Mouse (Mus musculus) monocyte, adult 2 months (primary cell): Measurements from ENCODE around the gene Rims3.

Experiments used
- DNase-seq, 2 experiments: peaks; one replicate each; pipeline ENCODE4 v3.0.0; 2022; ENCODE audit warnings: low spot score in 2 of 2, low read depth in 1 of 2

The Rims3 gene

DNA sequence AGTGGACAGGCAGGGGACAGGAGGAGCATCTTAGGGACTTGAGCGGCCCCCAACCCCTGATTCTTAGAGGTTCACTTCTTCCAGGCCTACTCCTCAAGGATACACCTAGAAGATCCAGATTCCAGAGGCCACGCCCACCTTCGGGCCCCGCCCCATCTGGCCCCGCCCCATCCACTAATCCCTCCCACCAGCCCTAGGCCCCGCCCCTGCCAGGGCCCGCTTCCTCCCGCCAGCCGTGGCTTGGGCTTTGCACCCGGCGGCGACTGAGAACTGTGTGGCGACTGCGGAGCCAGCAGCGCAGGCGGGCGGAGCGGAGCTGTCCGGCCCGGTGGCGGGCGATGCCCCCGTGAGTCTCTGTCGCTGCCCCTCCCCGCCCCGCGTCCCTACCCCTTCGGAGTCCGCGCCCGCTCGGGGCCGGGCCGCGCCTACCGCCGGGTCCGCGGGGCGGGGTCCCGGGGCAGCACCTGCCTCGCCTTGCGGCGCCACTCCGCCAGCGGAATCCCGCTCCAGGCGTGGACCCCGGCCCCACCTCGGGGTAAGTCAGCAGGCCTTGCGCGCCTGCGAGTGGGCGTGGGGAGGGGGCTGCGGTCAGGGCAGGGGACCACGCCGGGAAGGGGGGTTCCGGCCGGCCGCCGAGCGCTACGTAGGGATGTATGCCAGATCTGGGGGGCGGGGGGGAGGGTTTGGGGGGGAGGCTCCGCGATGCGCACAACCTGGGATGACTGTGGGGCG, at the start of gene Rims3:
TSS of gene Rims3 (plus strand) at position 229 of the 732 bp plus-strand sequence.
- peak; percentile 17 to 38 for DNase-seq

DNA sequence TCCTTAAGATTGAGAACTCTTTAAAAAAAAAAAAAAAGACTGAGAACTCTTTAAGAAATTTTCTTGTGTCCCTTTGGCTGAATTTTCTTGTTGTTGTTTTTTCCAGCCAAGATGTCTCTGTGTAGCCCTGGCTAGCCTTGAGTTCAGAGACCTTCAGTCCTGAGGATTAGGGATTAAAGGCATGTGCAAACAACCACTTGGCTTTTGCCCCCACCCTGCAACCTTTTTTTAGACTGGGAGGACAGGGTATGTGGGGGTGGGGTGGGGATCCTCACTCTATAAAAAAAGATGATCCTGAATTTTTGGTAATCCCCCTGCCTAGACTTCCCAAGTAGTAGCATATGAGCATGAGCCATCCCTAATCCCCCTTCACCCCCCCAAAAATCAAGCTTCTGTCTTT, 48.8 kb upstream of the Rims3 start:
- no peak for DNase-seq

DNA sequence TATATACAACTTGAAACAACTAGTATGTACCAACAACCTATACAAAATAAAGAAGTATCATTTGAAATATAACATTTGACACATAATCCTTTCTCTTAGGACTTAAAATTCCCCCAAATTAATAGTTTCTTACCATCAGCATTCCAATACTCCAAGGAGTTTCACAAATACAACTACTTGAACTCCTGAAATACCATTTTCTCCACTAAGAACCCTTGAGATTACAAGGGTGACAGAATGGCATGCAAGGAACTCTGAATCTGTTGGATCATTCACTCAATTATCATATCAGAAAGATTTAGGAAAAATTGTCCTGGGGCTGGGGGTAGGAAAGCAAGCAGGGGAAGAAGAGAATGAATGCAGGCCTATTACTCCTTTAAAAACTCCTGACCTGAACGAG, 40.9 kb upstream of the Rims3 start:
- no peak for DNase-seq

DNA sequence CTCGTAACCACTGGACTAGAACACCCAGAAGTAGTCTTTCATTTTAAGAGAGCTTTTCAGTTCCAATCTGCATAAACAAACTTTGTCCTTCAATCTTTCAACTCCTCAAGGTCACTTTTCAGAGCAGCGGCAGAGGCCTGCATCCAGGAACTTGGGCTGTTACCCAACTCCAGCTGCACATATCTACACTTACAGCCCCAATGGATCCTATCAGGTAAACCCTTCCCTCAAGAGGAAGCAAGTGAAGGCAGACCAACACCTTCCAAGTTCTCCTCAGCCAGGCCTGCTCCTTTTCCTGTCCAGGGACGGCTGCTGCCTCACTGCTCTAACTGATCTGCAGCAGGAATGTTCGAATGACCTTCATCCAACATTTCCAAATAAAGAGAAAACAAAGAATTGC, 40.4 kb upstream of the Rims3 start:
- no peak for DNase-seq

DNA sequence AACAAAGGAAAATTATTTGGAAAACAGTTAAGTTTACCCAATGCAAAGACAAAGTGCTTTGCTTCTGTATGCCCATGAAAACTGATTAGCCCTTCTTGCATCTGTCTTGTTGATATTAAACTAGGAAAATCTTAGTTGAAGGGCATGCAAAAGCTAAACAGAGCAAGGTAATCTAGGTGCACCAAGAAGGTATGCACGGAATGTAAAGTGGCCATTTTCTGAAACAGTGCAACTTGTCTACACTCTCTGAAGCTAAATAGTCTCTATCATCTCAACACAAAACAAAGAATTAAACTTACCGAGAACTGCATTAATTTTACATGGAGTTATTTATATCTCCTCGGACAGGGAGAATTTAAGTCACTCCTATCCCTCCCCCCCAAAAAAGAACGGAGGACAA, 39.5 kb upstream of the Rims3 start:
- no peak for DNase-seq

DNA sequence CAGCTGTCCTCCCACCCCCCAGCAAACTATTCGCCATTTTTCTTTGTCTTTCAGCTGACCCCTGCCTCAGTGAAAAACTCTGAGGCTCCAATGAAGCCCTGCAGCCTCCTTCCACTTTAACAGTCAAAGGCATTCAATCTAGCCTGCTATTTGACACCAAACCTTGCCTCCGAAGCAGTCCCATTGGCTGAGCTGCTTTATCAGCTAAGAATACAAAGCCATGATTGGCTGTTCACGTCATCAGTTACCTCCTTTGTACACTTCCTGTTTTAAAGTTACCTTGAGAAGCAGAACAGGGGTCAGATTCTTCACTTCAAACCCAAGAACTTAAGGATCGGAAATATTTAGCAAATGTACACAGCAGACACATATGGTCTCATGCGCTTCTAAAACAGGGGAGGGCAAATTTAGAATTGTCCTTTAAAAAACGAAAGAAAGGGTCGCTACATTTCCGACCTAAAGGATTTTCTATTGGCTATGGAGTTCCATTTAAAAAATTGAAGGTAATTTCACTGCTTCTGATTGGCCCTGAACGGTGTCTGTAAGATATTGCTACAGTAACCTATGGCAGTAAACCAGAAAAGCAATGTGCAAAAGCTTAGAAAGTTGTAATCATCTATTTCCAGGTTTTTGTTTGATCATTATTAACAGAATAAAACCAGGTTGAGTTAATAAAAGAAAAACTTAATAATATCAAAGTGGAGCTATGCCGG, 38.8 kb upstream of the Rims3 start:
- DNase-seq, result peak; percentile 13 to 29

DNA sequence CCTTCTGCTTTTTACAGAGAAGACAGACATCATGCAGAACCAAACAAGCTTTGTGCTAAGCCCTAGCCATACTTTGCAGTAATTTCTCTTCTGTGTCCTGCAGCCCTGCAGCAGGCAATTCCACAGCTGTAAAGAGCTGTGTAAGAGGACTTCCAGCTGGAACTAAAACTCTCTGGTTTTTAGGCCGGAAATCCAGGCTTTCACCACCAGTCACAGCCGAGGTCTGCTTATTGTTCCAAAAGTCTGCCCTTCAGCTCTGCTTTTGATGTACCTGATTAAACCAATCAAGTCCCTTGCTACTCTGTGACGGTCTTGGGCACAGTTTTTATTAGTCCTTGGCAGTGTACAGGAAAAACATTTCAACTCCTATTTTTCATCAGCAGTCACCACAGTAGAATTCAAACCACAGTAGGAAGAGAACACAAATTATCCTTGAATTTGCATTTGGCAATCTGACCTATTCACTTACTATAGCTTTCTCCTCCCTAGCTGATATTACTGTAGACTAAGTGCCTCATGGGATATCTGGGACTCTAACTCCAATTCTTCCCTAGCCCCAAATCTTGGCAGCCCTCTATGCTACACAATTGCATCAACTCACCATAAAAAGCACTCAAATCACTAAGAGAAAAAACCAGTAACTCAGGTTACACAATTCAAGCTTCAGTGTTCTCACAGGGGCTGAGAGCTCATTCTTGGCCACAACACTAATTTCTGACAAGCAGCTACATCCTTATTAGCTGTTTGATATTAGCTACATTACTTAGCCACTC, 37.4 kb upstream of the Rims3 start:
- DNase-seq, result no peak

DNA sequence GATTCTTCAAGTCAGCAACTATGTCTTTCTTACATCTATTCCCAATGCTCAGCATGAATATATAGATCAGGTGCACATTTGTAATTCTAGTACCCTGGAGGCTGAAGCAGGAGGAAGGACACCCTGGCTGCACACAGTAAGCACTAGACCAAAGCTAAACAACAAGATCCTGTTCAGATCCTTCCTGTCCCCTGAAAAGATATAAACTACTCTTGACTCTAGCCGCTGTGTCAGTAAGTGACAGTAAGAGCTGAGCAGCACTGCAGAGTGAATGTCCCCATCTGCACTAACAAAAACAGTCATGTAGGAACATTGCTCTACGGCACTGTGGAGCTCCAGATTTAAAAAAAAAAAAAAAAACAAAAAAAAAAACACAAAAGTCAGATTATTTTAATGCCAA, 36.7 kb upstream of the Rims3 start:
- no peak for DNase-seq

DNA sequence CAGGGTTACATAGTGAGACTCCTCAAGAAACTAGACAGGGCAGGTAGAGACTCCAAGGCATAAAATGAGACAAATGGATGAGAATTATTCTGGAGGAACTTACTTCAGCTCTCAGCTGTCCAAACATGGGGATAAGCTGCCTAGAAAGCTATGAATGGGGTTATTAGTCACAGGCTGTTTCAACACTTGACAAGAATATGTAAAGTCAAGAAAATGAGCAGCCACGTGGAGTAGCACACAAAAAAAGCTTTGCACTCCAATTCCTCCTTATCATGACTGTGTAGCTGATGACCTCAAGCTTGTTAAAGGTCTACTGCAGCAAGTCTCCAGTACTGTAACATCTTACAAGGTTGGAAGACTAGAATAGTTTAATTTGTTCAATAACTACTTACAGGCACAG, 35.3 kb upstream of the Rims3 start:
- DNase-seq, result no peak

DNA sequence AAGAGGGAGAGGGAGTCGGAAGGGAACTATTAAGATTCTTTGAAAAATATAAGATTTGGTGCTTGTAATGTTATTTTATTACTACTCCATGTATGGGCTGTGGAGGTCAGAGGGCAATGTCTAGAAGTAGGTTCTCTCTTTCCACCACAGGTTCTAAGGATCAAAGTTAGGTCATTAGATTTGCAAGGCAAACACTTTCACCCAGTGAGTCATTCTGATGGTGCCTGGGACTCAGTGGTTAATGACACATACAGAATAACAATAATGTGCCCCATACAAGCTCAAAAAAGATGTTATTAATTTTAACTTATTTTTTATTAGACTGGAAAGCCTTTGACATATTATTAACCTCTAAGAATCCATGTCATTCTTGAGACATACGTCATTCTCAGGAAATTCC, 34.7 kb upstream of the Rims3 start:
- no peak for DNase-seq

DNA sequence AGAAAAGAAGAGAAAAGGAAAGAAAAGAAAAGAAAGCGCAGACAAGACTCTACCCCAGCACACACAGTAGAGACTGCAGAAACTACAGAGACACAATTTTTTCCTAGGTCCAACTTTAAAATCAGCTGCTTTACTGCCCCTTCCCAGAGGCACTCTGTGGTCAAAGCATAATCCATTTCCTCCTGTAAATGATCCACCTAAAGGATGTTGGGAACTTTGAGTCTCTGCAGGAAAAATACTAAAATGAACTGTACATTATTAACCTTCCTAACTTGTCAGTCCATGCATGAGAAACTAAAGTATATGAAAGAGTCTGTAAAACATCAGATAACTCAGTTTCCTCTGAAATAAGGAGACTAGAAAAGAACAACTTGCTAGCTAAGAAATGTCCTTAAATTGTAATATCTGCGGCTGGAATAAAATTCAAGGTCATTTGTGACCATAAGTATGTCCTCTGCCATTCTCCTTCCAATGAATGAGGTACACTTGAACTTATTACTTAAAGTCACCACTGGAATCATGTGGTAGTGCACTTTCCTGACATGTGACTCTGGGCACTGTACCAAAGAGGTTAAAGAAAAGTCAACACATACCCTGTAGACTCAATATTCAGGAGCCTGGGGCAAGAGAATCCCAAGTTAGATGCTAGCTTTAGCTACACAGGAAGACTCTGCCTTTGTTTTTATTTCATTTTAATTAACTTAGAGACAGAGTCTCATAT, 32.3 kb upstream of the Rims3 start:
- no peak for DNase-seq

DNA sequence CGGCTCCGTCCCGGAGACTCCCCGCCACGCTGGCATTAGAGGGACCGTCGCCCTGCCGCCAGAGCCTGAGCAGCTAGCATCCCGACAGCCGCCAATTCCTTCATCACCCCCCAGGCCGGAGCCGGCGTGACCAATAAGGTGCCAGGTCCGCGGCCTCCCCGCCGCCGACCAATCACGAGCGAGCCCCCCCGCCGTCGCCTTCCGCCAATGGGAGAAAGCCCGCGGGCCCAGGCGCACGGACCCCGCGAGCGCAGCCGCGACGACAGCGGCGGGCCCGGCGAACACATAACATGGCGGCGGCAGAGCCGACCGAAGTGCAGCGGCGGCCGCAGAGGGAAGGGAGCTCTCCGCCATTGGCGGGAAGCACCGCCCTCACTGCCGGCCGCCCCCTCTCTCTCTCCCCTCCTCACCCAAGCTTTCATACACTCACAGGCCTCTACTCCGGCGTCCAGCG, 29.5 kb upstream of the Rims3 start:
- peak; percentile 63 to 79 for DNase-seq

DNA sequence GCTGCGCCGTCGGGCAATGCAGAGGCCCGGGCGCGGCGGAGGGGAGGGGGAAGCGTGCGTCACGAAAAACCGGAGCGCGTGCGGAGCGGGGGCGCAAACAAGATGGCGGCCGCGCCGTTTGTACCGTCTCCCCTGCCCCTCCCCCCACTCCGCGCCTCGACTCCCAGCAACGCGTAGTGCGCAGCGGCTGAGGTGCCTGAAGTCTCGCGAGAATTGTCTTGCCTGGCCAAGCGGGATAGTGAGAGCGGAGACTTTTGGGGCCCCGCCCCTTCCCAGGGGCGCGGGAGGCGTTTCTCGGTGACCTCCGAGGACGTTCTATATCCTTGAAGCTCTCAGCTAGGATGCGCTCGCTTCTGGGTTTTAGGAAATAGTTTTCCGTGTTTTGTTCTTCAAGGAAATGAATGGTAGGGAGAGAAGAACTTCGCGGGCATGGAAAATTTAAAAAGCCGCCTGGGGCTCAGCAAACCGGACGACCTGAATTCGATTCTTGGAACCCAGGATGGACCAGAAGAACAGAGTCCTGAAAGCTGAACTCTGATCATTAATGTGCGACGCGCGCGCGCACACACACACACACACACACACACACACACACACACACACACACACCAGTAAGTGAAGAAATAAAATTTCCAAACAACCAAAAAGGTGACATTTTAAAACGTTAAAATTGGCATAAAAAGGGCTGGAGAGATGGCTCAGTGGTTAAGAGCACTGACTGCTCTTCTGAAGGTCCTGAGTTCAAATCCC, 28.9 kb upstream of the Rims3 start:
- peak; percentile 87 to 95 for DNase-seq

DNA sequence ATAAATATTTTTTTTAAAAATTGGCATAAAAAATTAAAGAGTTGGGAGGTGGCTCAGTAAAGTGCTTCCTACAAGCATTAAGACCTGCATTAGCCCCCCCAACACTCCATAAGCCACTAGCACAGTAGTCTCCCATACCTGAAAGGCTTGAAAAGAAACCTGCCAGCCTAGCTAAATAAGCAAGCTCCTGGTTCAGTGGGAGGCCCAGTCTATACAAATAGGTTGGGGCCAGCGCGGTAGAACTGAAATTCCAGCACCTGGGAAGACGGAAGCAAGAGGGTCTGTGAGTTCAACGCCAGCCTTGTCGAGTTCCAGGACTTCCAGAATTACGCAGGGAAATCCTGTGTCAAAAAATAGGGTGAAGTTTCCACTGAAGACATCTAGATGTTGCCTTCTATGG, 28.2 kb upstream of the Rims3 start:
- no peak for DNase-seq

DNA sequence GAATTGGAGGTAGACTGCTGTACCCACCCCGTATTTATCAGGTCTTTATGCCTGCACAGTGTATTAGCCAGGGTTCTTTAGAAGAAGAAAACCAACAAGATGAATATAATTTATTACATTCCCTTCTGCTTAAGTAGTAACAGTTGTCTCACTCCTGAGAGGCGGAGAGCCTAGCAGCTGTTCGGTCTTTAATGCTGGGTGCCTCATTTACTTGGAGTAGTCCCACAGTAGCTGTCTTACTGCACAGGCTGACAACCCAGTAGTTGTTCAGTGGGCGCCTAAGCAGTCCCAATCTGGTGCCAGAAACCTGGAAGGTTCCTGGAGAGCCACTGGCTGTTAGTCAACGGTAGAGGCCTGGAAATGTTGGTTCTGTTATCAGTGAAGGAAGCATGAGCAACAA, 23.8 kb upstream of the Rims3 start:
- DNase-seq, result no peak

DNA sequence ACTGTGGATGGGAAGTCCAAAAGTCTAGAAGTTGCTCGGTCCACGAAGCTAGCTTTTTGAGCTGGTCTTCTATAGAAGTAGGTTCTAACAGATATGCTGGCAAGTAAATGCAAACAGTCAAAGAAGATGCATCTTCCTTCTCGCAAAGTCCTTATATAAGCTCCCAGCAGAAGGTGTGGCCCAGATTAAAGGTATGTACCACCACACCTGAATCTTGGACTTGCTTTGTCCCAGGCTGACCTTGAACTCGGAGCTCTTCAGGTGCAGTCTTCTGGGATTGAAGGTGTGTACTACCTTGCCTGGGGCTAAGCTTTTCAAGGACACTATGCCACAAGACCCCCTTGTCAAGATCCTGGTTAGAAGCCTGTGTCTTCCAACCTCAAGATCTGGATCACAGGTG, 23.1 kb upstream of the Rims3 start, which contains the start of gene Nfyc:
TSS of gene Nfyc (minus strand) at position 101 of the 400 bp plus-strand sequence.
- no peak for DNase-seq

DNA sequence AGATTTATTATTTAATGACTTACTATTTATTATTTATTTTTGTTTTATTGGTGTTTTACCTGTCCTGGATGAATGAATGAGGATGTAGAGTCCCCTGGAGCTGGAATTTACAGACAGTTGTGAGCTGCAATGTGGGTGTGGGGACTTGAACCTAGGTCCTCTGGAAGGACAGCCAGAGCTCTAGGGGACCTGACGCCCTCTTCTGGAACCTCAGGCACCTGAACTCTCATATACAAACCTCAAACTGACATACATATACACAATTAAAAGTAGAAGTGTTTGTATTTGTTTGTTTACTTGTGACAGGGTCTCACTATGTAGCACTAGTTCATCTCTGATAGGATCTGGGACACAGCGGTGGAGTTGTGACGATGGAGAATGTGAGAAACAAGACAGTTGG, 13.3 kb upstream of the Rims3 start:
- no peak for DNase-seq

DNA sequence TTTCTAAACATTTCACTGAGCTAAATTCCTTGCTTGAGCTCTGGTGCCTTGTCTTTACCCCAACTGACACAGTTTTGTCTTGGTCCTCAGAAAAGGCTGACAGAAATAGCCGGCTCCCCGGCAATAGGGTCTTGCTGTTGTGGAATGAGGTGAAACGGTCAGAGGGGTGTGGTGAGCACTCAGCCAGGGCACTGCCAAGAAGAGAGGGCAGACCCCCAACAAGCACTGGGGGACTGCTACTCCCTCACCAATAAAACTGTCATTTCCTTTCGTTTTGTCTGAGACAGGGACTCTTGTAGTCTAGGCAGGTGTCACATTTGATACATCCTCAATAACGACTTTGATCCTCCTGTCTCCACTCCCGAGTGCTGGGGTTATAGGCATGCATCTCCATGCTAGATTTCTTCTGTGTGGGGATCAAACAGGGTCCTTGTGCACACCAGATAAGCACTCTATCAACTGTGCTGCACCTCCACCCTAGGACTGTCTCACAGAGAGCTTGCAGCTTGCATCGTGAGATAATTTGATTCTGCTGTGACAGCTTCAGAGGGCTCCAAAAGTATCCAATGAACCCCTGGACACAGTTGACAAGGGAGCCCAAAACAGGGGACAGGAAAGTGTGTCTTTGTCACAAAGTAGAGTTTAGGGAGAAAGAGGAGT, 10.1 kb upstream of the Rims3 start:
- no peak for DNase-seq

DNA sequence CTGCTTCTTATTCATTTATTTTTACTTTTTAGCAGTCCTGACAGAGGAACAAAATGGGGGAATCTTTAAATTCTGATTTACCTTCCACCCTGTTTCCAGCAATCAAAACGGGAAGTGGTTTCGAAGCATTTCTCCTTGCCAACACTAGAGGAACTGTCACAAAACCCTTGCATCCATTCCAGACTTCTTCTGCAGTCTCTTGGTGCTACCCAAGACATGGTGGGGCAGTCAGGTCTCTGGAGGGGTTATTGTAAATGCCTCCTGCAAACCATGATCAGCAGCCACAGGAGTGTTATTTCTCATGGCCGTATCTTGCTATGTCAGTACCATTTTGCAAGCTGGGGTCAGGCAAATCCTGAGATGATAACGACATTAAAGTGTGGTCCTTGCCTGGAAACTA, 9.5 kb upstream of the Rims3 start:
- no peak for DNase-seq

DNA sequence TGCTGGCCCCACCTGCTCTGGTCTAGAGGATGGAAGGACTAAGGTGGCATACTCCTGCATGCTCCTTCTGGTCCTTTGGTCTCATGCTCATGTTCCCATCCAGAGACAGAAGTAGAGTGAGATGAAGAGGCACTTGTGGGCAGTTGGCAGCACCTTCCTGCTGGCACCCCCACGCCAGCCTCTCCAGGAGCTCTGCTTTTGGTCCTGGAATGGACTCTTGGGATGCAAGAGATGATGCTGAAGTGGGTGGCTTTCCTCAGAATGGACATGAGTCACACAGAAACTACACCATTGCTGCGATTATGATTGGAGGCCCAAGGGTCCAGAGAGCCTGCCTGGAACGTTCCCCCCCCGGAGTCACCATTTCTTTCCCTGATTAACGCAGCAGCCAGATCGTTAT, 5.7 kb upstream of the Rims3 start:
- no peak for DNase-seq
